Mouse (Mus musculus) heart, embryonic 15.5 days (tissue): ENCODE data around the gene Trim11. TPM values are rescaled to one million over a fixed set of nuclear protein-coding genes. Genes with fewer than 3 reads are reported as not detected.

Source experiments
- microRNA-seq: library from miRNA; unstranded; fragments of <30 nt; microRNA quantifications from one replicate; pipeline ENCODE4, GENCODE M21; 2016
- polyA plus RNA-seq: library from polyadenylated mRNA; unstranded; fragments of >200 nt; fragmentation: Nextera tagmentation; extraction: Ambion mirVana; gene quantifications from 2 replicates; pipeline ENCODE4 v1.2.1, GENCODE M21; 2015

Gene Trim11
- polyA plus RNA-seq, 1 experiment from 2014 or later: 26.9 TPM

Small RNAs within 50 kb of the gene (microRNA-seq; reads per million reads assigned to microRNA genes)
- not detected for gene Gm44313

Other genes starting within 250 kb of the Trim11 start
- gene Olfr317, start 238.9 kb upstream of the Trim11 start, polyA plus RNA-seq: not detected in 2 replicates
- gene Olfr316, start 225.4 kb upstream of the Trim11 start, polyA plus RNA-seq: not detected in 2 replicates
- not detected in 2 replicates for gene Olfr315, start 204.9 kb upstream of the Trim11 start, polyA plus RNA-seq
- not detected in 2 replicates for gene Olfr314, start 195.1 kb upstream of the Trim11 start, polyA plus RNA-seq
- 0.62 and 1.1 TPM in 2 replicates for gene Fam183b, start 176.1 kb upstream of the Trim11 start, polyA plus RNA-seq
- gene Olfr313, start 163.1 kb upstream of the Trim11 start, polyA plus RNA-seq: 0.14 TPM in 1 of 2 replicates, not detected in the other
- gene Olfr312, start 148.9 kb upstream of the Trim11 start, polyA plus RNA-seq: 0.11 and 0.16 TPM in 2 replicates
- 0.11 and 0.14 TPM in 2 replicates for gene Olfr311, start 138.8 kb upstream of the Trim11 start, polyA plus RNA-seq
- 3.8 and 4.6 TPM in 2 replicates for gene Gm12258, start 130.9 kb upstream of the Trim11 start, polyA plus RNA-seq
- 3.2 and 4.7 TPM in 2 replicates for gene 2810021J22Rik, start 110.9 kb upstream of the Trim11 start, polyA plus RNA-seq
- 3.1 and 4.4 TPM in 2 replicates for gene Zfp39, start 73.9 kb upstream of the Trim11 start, polyA plus RNA-seq
- gene Btnl10, start 60.2 kb upstream of the Trim11 start, polyA plus RNA-seq: 0.16 TPM in 1 of 2 replicates, not detected in the other
- gene Rnf187, start 39.2 kb upstream of the Trim11 start, polyA plus RNA-seq: 170 and 210 TPM in 2 replicates
- gene Hist3h2ba, start 29.2 kb upstream of the Trim11 start, polyA plus RNA-seq: 18.0 and 18.3 TPM in 2 replicates
- 30.4 and 34.7 TPM in 2 replicates for gene Hist3h2a, start 23.4 kb upstream of the Trim11 start, polyA plus RNA-seq
- gene Trim17, start 23.4 kb upstream of the Trim11 start, polyA plus RNA-seq: 0.27 and 0.57 TPM in 2 replicates
- 64.8 and 65.2 TPM in 2 replicates for gene Obscn, start 158.3 kb downstream of the Trim11 start, polyA plus RNA-seq
- gene Iba57, start 185.6 kb downstream of the Trim11 start, polyA plus RNA-seq: 7.3 and 8.5 TPM in 2 replicates
- gene Gjc2, start 205.1 kb downstream of the Trim11 start, polyA plus RNA-seq: 0.77 TPM in 2 replicates
- gene Guk1, start 214.1 kb downstream of the Trim11 start, polyA plus RNA-seq: 109 and 125 TPM in 2 replicates
- gene Mrpl55, start 224.4 kb downstream of the Trim11 start, polyA plus RNA-seq: 99.8 and 114 TPM in 2 replicates
- 17.7 and 18.4 TPM in 2 replicates for gene 2310033P09Rik, start 230.2 kb downstream of the Trim11 start, polyA plus RNA-seq